Mouse (Mus musculus): ENCODE data around the gene Itgb4. TPM values are rescaled to one million over a fixed set of nuclear protein-coding genes. Genes with fewer than 3 reads are reported as not detected.

The Itgb4 gene
- polyA plus RNA-seq, 2 experiments, result 0.11 to 0.17 TPM

- TF ChIP-seq CTCF (IDR thresholded peaks at IDR 0.05; ENCODE audit: low read depth) (no peak), EP300 (IDR thresholded peaks at IDR 0.05; ENCODE audit: low read depth) (no peak)
- peak overlapping the region; percentile 87 for H3K9ac ChIP-seq (replicated peaks)
- DNase-seq (ENCODE audit: low read depth in 3 of 3, low spot score in 3 of 3) (no peak), ATAC-seq (ENCODE audit: insufficient read depth) (peak; percentile 38; the same call in 1 of the 2 replicates)
- H3K27me3 ChIP-seq (ENCODE audit: control insufficient read depth, insufficient read depth, low read length), result no peaks in the 10 kb centered on the region
- peak overlapping the region; percentile 32 for H3K27ac ChIP-seq
- H3K4me1 ChIP-seq (replicated peaks; ENCODE audit: control insufficient read depth in 2 of 2, insufficient read depth in 2 of 2, low read length in 1 of 2), result peaks cover 16% of the 10 kb centered on the region in 2 experiments
- peak overlapping the region; percentile 84 to 100 for H3K4me3 ChIP-seq (ENCODE audit: insufficient read depth in 1 of 2, low read depth in 2 of 2, low read length in 2 of 2)
- H3K9me3 ChIP-seq (ENCODE audit: control insufficient read depth, low read length), result no peaks in the 10 kb centered on the region
- WGBS (ENCODE audit: insufficient replicate concordance), result under 1% methylated on average over 16 of the region's 16 CpGs
- peaks cover 11% of the 10 kb centered on the region for H3K36me3 ChIP-seq (replicated peaks; ENCODE audit: control insufficient read depth, insufficient read depth, low read depth)
- peak overlapping the region; percentile 90 for H3K4me2 ChIP-seq (ENCODE audit: low read depth)
These were observed 40.8 kb upstream of the Itgb4 start for GRCm38 (mm10) chr11:115933747-115934110.

GRCm38 (mm10) chr11:115939690-115940329 is 34.7 kb upstream of the Itgb4 start:
- 15% methylated on average over 6 of the region's 6 CpGs for WGBS (ENCODE audit: insufficient replicate concordance)
- ATAC-seq (ENCODE audit: insufficient read depth) (peak; percentile 50; the same call in 1 of the 2 replicates), DNase-seq (ENCODE audit: low read depth in 3 of 3, low spot score in 3 of 3) (peak; percentile 41 to 55 (median 48))
- H3K4me2 ChIP-seq (ENCODE audit: low read depth), result no peak overlapping the region
- peaks cover 0 to 5% of the 10 kb centered on the region in 2 experiments; a peak in 2 of 4 replicates for H3K4me1 ChIP-seq (replicated peaks; ENCODE audit: control insufficient read depth in 2 of 2, insufficient read depth in 2 of 2, low read length in 1 of 2)
- peaks cover 28% of the 10 kb centered on the region for H3K36me3 ChIP-seq (replicated peaks; ENCODE audit: control insufficient read depth, insufficient read depth, low read depth)
- no peak overlapping the region for H3K4me3 ChIP-seq (ENCODE audit: insufficient read depth in 1 of 2, low read depth in 2 of 2, low read length in 2 of 2)
- TF ChIP-seq CTCF (IDR thresholded peaks at IDR 0.05; ENCODE audit: low read depth) (peak; percentile 73), EP300 (IDR thresholded peaks at IDR 0.05; ENCODE audit: low read depth) (no peak)
- no peak overlapping the region for H3K9ac ChIP-seq (replicated peaks)
- H3K27me3 ChIP-seq (ENCODE audit: control insufficient read depth, insufficient read depth, low read length), result no peaks in the 10 kb centered on the region
- H3K27ac ChIP-seq, result no peak overlapping the region
- H3K9me3 ChIP-seq (ENCODE audit: control insufficient read depth, low read length), result no peaks in the 10 kb centered on the region

- DNase-seq (ENCODE audit: low read depth in 3 of 3, low spot score in 3 of 3), result no peak
- WGBS (ENCODE audit: insufficient replicate concordance), result 84% methylated on average over 7 of the region's 7 CpGs
- ATAC-seq (ENCODE audit: insufficient read depth), result no peak
- H3K27ac ChIP-seq, result no peak overlapping the region
- H3K36me3 ChIP-seq (replicated peaks; ENCODE audit: control insufficient read depth, insufficient read depth, low read depth), result peaks cover 31% of the 10 kb centered on the region
- no peaks in the 10 kb centered on the region for H3K27me3 ChIP-seq (ENCODE audit: control insufficient read depth, insufficient read depth, low read length)
- H3K4me2 ChIP-seq (ENCODE audit: low read depth), result no peak overlapping the region
- H3K4me1 ChIP-seq (replicated peaks; ENCODE audit: control insufficient read depth in 2 of 2, insufficient read depth in 2 of 2, low read length in 1 of 2), result peaks cover 0 to 4% of the 10 kb centered on the region in 2 experiments; a peak in 2 of 4 replicates
- no peak overlapping the region for H3K9ac ChIP-seq (replicated peaks)
- TF ChIP-seq EP300 (IDR thresholded peaks at IDR 0.05; ENCODE audit: low read depth) (no peak), CTCF (IDR thresholded peaks at IDR 0.05; ENCODE audit: low read depth) (0 out of 2 replicates have a peak, but pooled peaks have one; percentile 13)
- no peaks in the 10 kb centered on the region for H3K9me3 ChIP-seq (ENCODE audit: control insufficient read depth, low read length)
- no peak overlapping the region for H3K4me3 ChIP-seq (ENCODE audit: insufficient read depth in 1 of 2, low read depth in 2 of 2, low read length in 2 of 2)
These were observed 32.5 kb upstream of the Itgb4 start for GRCm38 (mm10) chr11:115941980-115942379.

GRCm38 (mm10) chr11:115945247-115945646 is 29.3 kb upstream of the Itgb4 start:
- DNase-seq (ENCODE audit: low read depth in 3 of 3, low spot score in 3 of 3), result no peak
- H3K27ac ChIP-seq, result no peak overlapping the region
- no peak overlapping the region for H3K4me2 ChIP-seq (ENCODE audit: low read depth)
- TF ChIP-seq CTCF (IDR thresholded peaks at IDR 0.05; ENCODE audit: low read depth) (no peak), EP300 (IDR thresholded peaks at IDR 0.05; ENCODE audit: low read depth) (no peak)
- no peaks in the 10 kb centered on the region for H3K9me3 ChIP-seq (ENCODE audit: control insufficient read depth, low read length)
- H3K36me3 ChIP-seq (replicated peaks; ENCODE audit: control insufficient read depth, insufficient read depth, low read depth), result peaks cover 14% of the 10 kb centered on the region
- H3K27me3 ChIP-seq (ENCODE audit: control insufficient read depth, insufficient read depth, low read length), result no peaks in the 10 kb centered on the region
- WGBS (ENCODE audit: insufficient replicate concordance), result 79% methylated on average over 8 of the region's 8 CpGs
- H3K9ac ChIP-seq (replicated peaks), result no peak overlapping the region
- no peak overlapping the region for H3K4me3 ChIP-seq (ENCODE audit: insufficient read depth in 1 of 2, low read depth in 2 of 2, low read length in 2 of 2)
- no peak for ATAC-seq (ENCODE audit: insufficient read depth)
- H3K4me1 ChIP-seq (replicated peaks; ENCODE audit: control insufficient read depth in 2 of 2, insufficient read depth in 2 of 2, low read length in 1 of 2), result no peaks in the 10 kb centered on the region

- TF ChIP-seq EP300 (IDR thresholded peaks at IDR 0.05; ENCODE audit: low read depth) (no peak), CTCF (IDR thresholded peaks at IDR 0.05; ENCODE audit: low read depth) (no peak)
- H3K4me2 ChIP-seq (ENCODE audit: low read depth), result no peak overlapping the region
- H3K9me3 ChIP-seq (ENCODE audit: control insufficient read depth, low read length), result no peaks in the 10 kb centered on the region
- no peak overlapping the region for H3K9ac ChIP-seq (replicated peaks)
- ATAC-seq (ENCODE audit: insufficient read depth), result no peak
- H3K27ac ChIP-seq, result no peak overlapping the region
- H3K4me3 ChIP-seq (ENCODE audit: insufficient read depth in 1 of 2, low read depth in 2 of 2, low read length in 2 of 2), result no peak overlapping the region
- DNase-seq (ENCODE audit: low read depth in 3 of 3, low spot score in 3 of 3), result no peak
- H3K4me1 ChIP-seq (replicated peaks; ENCODE audit: control insufficient read depth in 2 of 2, insufficient read depth in 2 of 2, low read length in 1 of 2), result no peaks in the 10 kb centered on the region
- peaks cover 11% of the 10 kb centered on the region for H3K36me3 ChIP-seq (replicated peaks; ENCODE audit: control insufficient read depth, insufficient read depth, low read depth)
- WGBS (ENCODE audit: insufficient replicate concordance), result 83% methylated on average over 9 of the region's 9 CpGs
- no peaks in the 10 kb centered on the region for H3K27me3 ChIP-seq (ENCODE audit: control insufficient read depth, insufficient read depth, low read length)
These were observed 28.2 kb upstream of the Itgb4 start for GRCm38 (mm10) chr11:115946221-115946828.

Measured in liver, embryonic 14.5 days (tissue).